Mouse (Mus musculus) lung, postnatal 0 days (tissue): ENCODE results near the gene Crybb1. TPM values are rescaled to one million over a fixed set of nuclear protein-coding genes. Genes with fewer than 3 reads are reported as not detected.

Source experiments
- ATAC-seq: fragments of 200-750 bp; cut with Nextera tagmentation; 2 replicates; pipeline ENCODE4 v1.8.0; 2017; ENCODE audit warnings: moderate library complexity
- DNase-seq: peaks from one replicate; pipeline ENCODE4 v3.0.0-alpha.2; 2016; ENCODE audit warnings: low spot score
- H3K27ac ChIP-seq: fragments of 300-500 bp; sonication (generic); 2 replicates; pipeline ENCODE4 v1.5.1; 2014; ENCODE audit warnings: antibody characterized with exemption, mild to moderate bottlenecking, low read length, mixed read lengths
- H3K27me3 ChIP-seq: fragments of 300-500 bp; sonication (generic); replicated peaks from 2 replicates; pipeline ENCODE4 v1.6.1; 2014; ENCODE audit warnings: low read length, mixed read lengths; ENCODE audit not compliant: insufficient read depth
- H3K36me3 ChIP-seq: fragments of 300-500 bp; sonication (generic); 2 replicates; pipeline ENCODE4 v1.6.1; 2014; ENCODE audit warnings: low read length, mixed read lengths; ENCODE audit not compliant: insufficient read depth
- H3K4me1 ChIP-seq: fragments of 300-500 bp; sonication (generic); 2 replicates; pipeline ENCODE4 v1.6.1; 2014; ENCODE audit warnings: antibody characterized with exemption, low read depth, low read length, mixed read lengths; ENCODE audit not compliant: insufficient read depth
- H3K4me2 ChIP-seq: fragments of 300-500 bp; sonication (generic); replicated peaks from 2 replicates; pipeline ENCODE4 v1.6.1; 2014; ENCODE audit warnings: low read depth, mild to moderate bottlenecking, low read length, moderate library complexity, mixed read lengths
- H3K4me3 ChIP-seq: fragments of 300-500 bp; sonication (generic); 2 replicates; pipeline ENCODE4 v1.5.1; 2014; ENCODE audit warnings: low read depth, low read length
- H3K9ac ChIP-seq: fragments of 300-500 bp; sonication (generic); replicated peaks from 2 replicates; pipeline ENCODE4 v1.6.1; 2014; ENCODE audit warnings: low read depth, mild to moderate bottlenecking
- H3K9me3 ChIP-seq: fragments of 300-500 bp; sonication (generic); 2 replicates; pipeline ENCODE4 v1.6.1; 2016; ENCODE audit warnings: low read length, mixed read lengths
- CTCF ChIP-seq: IDR thresholded peaks from 2 replicates; pipeline ENCODE4 v1.5.1; 2016; ENCODE audit warnings: antibody characterized with exemption, mild to moderate bottlenecking
- EP300 ChIP-seq: IDR thresholded peaks from 2 replicates; pipeline ENCODE4 v1.6.1; 2016; ENCODE audit warnings: antibody characterized with exemption, mild to moderate bottlenecking, control low read depth
- whole genome bisulfite sequencing: fragments of 180-500 bp; shearing (Covaris S2); extraction: QIAGEN DNeasy Blood & Tissue Kit; methylation state at CpG from one replicate; pipeline ENCODE4 v1.1.7; 2014; 5-methylcytosine and 5-hydroxymethylcytosine counted together
- polyA plus RNA-seq: library from polyadenylated mRNA; unstranded; fragments of >200 nt; fragmentation: Nextera tagmentation; extraction: Ambion mirVana; gene quantifications from 2 replicates; pipeline ENCODE4 v1.2.1, GENCODE M21; 2015

Crybb1 gene
- polyA plus RNA-seq, 1 experiment from 2014 or later: 1.4 TPM

GRCm38 (mm10) chr5:112299399-112299798 is 43.8 kb downstream of the Crybb1 start:
- TF ChIP-seq CTCF (no peak), EP300 (no peak)
- no peak for ATAC-seq
- peak overlapping the region; percentile 62; the same call in 1 of the 2 replicates for H3K27ac ChIP-seq
- no peak for DNase-seq
- no peaks in the 10 kb centered on the region for H3K9me3 ChIP-seq
- no peaks in the 10 kb centered on the region for H3K27me3 ChIP-seq
- WGBS: 74% methylated on average over 4 of the region's 4 CpGs
- H3K4me1 ChIP-seq: peaks cover 13% of the 10 kb centered on the region; the same call in 1 of the 2 replicates
- no peak overlapping the region for H3K4me2 ChIP-seq
- no peak overlapping the region for H3K9ac ChIP-seq
- no peaks in the 10 kb centered on the region for H3K36me3 ChIP-seq
- H3K4me3 ChIP-seq: no peak overlapping the region

- Histone ChIP-seq H3K9ac (no peak overlapping the region), H3K4me1 (peaks cover 8% of the 10 kb centered on the region; the same call in 1 of the 2 replicates), H3K27me3 (no peaks in the 10 kb centered on the region), H3K27ac (no peak overlapping the region), H3K4me3 (no peak overlapping the region), H3K36me3 (no peaks in the 10 kb centered on the region), H3K9me3 (no peaks in the 10 kb centered on the region), H3K4me2 (no peak overlapping the region)
- ATAC-seq: no peak
- no peak for DNase-seq
- WGBS: 60% methylated on average over 2 of the region's 2 CpGs
- TF ChIP-seq EP300 (no peak), CTCF (no peak)
Observed at GRCm38 (mm10) chr5:112300112-112300511, 44.5 kb downstream of the Crybb1 start.

- ATAC-seq: no peak
- H3K36me3 ChIP-seq: no peaks in the 10 kb centered on the region
- H3K4me3 ChIP-seq: no peak overlapping the region
- WGBS: 78% methylated on average over 6 of the region's 6 CpGs
- no peaks in the 10 kb centered on the region for H3K9me3 ChIP-seq
- H3K27ac ChIP-seq: no peak overlapping the region
- H3K9ac ChIP-seq: no peak overlapping the region
- H3K4me2 ChIP-seq: no peak overlapping the region
- H3K4me1 ChIP-seq: peaks cover 8% of the 10 kb centered on the region; the same call in 1 of the 2 replicates
- no peak for DNase-seq
- H3K27me3 ChIP-seq: no peaks in the 10 kb centered on the region
- TF ChIP-seq EP300: no peak
- no peak for TF ChIP-seq CTCF
Observed at GRCm38 (mm10) chr5:112300721-112301308, 45.2 kb downstream of the Crybb1 start.

- H3K4me1 ChIP-seq: peaks cover 8% of the 10 kb centered on the region; the same call in 1 of the 2 replicates
- ATAC-seq: no peak
- no peak overlapping the region for H3K4me3 ChIP-seq
- no peak overlapping the region for H3K27ac ChIP-seq
- no peak overlapping the region for H3K9ac ChIP-seq
- no peaks in the 10 kb centered on the region for H3K9me3 ChIP-seq
- TF ChIP-seq CTCF (peak; percentile 41), EP300 (no peak)
- DNase-seq: no peak
- 0 out of 2 replicates have a peak, but pooled peaks cover 5% of the 10 kb centered on the region for H3K36me3 ChIP-seq
- WGBS: 80% methylated on average over 4 of the region's 4 CpGs
- no peaks in the 10 kb centered on the region for H3K27me3 ChIP-seq
- no peak overlapping the region for H3K4me2 ChIP-seq
Observed at GRCm38 (mm10) chr5:112301694-112302093, 46.1 kb downstream of the Crybb1 start.

- Histone ChIP-seq H3K9ac (no peak overlapping the region), H3K4me3 (no peak overlapping the region), H3K9me3 (no peaks in the 10 kb centered on the region), H3K36me3 (peaks cover 8% of the 10 kb centered on the region; the same call in 1 of the 2 replicates), H3K27ac (no peak overlapping the region), H3K4me1 (peaks cover 8% of the 10 kb centered on the region; the same call in 1 of the 2 replicates), H3K27me3 (no peaks in the 10 kb centered on the region), H3K4me2 (no peak overlapping the region)
- peak; percentile 39; the same call in 1 of the 2 replicates for ATAC-seq
- WGBS: 58% methylated on average over 5 of the region's 5 CpGs
- TF ChIP-seq CTCF (no peak), EP300 (no peak)
- no peak for DNase-seq
Observed at GRCm38 (mm10) chr5:112302310-112302709, 46.7 kb downstream of the Crybb1 start.

GRCm38 (mm10) chr5:112305842-112306241 is 50.2 kb downstream of the Crybb1 start:
- Histone ChIP-seq H3K9ac (no peak overlapping the region), H3K27ac (no peak overlapping the region), H3K9me3 (no peaks in the 10 kb centered on the region), H3K36me3 (peaks cover 35% of the 10 kb centered on the region), H3K4me3 (no peak overlapping the region), H3K4me2 (no peak overlapping the region), H3K4me1 (peaks cover 3% of the 10 kb centered on the region; the same call in 1 of the 2 replicates), H3K27me3 (no peaks in the 10 kb centered on the region)
- DNase-seq: no peak
- TF ChIP-seq EP300 (no peak), CTCF (no peak)
- no peak for ATAC-seq
- WGBS: 87% methylated on average over 5 of the region's 5 CpGs
